Mouse (Mus musculus) ES-CJ7 (cell line): ENCODE measurements around the gene Col5a3.

Experiments
- DNase-seq: peaks from one replicate; pipeline ENCODE4 v3.0.0; 2011; ENCODE audit warnings: low read depth, low spot score

The Col5a3 gene

GRCm38 (mm10) chr9:20805706-20806105 is 9.2 kb downstream of the Col5a3 start:
- DNase-seq, result no peak

DNA sequence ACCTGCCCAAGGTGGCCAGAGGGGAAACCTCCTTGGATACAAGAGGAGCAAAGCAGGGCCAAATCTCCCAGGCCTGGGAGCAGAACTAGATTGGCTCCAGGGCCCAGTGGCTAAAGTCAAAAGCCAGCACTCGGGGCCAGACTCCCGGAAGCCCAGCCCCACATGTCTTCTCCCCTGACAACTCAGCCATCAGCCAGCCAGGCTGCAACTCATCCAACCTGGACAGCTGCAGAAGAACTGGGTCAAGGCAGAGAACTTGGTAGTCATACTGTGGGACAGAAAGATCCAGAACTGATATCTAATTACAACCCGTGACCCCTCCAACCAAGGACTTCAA is 9.7 kb downstream of the Col5a3 start:
- no peak for DNase-seq

DNA sequence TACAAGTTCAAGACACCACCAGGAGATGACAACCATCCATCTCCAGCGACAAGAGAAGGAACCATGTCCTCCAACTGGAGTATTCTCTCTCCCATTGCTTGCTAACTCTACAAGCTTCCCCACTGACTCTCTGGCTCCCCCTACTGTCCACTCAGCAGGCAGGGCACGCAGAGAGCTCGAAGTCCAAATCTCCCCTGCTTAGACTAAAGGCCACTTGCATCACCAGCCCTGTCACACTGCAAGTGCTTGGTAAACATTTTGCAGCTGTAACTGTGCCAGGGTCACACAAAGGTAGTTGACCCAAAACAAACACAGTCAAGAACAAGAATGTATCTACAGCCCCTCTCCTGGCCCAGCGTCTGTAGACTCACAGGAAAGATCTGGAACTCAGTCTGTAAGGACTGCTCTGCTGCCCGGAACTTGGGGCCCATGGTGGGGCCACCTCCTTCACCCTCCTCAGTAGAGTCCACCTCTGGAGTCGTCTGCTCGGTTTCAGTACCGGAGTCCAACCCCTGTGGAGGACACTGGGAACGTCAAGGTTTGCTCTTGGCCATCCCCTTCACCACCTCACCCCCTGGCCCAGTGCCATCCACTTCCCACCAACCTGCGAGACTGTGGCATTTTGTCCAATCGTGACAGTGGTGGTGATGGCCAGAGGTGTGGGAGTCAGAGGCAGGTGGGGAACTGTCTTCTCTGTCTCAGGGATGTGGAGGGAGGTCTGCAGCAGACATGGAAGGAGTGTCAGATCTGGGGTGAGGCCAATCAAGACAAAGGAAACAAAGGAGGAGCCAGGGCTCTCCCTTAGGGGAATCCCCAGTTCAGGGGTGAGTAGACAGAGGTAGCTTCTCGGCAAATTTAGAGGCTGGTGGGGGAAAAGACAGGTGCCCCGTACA is 10.4 kb downstream of the Col5a3 start:
- peak; percentile 59 for DNase-seq

DNA sequence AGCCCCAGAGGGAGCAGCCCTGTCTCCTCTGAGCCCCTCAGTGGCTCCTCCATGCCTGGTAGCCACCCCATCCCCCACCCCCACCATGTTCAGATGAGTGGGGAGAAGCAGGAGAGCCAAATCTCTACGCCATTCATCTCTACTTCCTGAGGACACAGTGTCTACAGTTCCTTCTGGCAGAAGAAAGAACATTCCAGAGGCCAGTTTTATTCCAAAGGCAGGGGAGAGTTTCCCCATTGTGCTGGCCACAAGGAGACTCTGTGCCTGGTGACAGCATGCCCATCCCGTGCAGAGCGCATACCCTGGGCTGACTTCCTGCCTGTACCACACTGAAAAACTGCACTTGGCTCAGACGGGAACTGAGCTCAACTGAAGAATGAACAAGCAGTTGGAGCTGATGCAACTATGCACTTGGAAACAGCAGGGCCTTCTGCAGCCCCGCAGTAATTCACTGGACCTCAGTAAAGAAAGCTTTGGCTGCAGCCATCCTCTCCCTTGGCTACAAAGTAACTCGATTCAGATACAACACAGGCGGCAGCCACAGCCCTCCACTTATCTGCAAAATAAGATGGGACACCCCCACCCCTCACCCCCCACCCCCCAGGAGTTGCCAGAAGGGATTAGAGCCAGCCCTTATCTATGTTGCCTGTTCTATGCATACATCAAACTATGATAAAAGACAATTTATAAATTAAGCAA is 20.6 kb downstream of the Col5a3 start:
- DNase-seq, result no peak

DNA sequence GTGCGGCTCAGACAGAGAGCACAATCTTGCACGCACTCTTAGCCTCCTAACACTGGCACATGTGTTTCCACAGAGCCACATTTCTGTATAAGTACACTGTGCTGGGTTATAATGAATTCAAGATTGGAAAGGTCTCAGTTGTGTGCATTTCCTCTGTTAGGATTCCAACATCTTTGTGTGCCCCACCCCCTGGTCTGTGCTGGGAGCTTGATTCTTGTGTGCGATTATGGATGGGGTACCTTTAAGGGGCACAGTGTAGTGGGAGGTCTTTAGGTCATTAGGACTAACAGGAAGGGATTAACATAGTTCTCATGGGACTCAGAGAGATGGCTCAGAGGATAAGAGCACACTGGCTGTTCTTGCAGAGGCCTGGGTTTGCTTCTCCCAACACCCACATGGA is 24.5 kb downstream of the Col5a3 start:
- DNase-seq, result no peak

DNA sequence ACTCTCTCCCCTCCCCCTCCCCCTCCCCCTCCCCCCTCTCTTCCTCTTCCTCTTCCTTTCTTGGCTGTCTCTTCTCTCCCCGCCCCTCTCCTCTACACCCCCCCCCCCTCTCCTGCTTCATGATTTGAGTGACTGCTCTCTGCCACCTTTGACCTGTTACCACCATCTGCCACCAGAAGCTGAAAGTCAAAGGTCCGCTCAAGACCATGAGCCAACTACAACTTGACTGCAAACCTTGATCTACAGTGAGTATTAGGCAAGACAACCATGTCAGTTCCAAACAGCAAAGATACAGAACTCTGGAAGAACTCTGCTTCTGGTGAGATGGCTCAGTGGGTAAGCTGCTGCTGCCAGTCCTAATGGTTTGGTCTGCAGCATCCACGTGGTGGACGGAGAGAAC is 25.2 kb downstream of the Col5a3 start:
- no peak for DNase-seq

- DNase-seq, result peak; percentile 47
Measured at GRCm38 (mm10) chr9:20787992-20788391, 26.9 kb downstream of the Col5a3 start.

GRCm38 (mm10) chr9:20785055-20785454 is 29.8 kb downstream of the Col5a3 start:
- DNase-seq, result no peak

DNA sequence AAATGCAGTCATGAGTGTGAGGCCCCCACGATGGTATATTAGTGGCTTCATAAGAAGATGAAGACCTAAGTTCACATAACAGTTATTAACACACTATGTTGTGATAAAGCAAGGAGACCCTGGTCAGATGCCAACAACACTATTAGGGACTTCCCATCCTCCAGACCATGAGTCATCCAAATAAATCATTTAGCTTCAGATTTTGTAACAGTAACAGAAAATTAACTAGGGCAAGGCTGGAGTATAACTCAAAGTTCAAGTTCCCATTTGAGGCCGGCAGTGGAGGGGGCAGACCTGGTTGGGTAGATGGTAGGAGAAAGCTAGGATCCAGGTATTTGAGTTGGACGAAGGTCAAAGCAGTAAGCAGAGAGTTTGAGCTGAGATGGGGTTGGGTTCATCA is 33.6 kb downstream of the Col5a3 start:
- no peak for DNase-seq

DNA sequence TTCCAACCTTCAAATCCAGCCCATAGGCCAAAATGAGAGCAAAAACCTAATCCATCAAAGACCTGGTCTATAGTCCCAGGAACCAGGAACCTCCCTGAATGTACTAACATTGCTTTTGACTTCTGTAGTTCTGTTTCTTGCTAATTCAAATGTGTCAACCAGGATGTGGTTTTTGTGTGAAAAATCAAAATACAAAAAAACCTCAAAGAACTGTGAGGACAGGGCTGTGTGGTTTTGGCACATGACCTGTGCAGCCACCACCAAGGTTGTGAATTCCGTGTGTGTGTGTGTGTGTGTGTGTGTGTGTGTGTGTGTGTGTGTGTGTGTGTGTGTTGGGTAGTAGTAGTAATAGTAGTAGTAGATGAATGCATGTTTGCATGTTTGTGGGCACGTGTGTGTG is 49.6 kb downstream of the Col5a3 start:
- no peak for DNase-seq

GRCm38 (mm10) chr9:20763099-20763498 is 51.8 kb downstream of the Col5a3 start:
- DNase-seq, result no peak

DNA sequence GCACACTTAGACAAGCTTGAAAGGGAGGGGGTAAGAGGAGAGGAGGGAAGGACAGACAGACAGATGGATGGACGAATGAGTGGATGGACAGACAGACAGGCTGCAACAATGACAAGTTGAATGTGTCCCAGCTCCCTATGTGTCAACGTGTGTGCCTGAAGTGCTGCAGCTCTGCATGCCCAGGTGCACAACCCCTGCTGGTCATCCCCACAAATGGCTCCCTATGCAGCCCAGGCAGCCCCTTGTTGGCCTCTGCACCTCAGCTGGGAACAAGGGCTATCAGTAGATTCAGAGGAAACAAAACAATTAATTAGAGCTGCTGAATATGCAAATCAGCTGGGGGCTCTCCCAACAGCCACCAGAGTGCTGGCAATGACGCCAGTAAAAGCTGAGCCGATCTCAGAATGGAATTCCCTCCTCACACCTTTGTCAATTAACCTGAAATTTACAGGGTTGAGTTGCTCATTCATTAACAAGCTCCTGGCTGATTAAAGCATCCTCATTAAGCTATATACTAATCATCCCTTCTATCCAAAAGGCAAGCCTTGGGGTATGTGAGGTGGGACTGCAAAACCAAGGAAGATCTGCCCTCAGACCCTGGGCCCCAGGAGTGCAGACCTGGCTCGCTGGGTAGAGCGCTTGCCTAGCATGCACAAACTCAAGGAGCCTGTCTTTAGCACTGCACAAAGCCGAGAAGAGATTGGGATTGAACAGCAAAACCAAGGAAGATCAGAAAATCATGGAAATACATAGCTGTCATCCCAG is 52.5 kb downstream of the Col5a3 start:
- DNase-seq, result no peak

GRCm38 (mm10) chr9:20761388-20761787 is 53.5 kb downstream of the Col5a3 start:
- DNase-seq, result no peak

DNA sequence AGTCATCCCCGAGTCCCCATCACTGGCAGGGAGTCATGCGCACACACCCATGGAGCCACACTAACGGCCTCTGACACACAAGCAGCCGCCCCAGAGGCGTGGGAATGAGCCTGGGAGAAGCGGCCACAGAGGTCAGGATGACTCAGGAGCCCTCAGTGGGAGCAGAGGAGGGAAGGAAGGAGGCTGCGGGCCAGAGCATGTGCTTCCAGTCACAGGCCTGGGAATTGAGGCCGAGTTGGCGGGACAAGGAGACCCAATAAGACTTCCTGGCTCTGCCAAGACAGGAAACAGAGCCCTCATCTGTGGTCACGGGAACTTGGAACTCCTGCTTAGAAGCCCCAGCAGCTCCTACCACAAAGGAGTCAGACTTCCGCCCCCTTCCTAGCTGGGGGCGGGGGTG is 54.1 kb downstream of the Col5a3 start:
- peak; percentile 40 for DNase-seq

DNA sequence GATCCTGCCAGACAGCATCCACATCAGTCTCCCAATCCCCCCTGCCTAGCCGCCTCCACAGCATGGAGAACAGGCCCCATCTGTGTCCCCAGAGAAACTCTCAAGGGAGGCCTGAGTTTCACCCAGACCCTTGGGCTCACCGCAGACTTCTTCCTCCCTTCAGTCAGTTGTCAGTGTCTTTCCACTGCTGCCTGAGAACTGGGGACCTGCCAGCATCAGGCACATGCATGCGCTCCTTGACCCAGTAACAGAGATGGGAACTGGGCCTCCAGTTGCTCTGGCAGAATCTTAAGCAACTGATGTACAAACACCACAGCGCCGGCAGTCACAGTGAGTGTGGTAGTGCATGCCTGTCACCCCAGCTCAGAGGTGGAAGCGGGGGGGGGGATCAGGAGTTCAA is 56.0 kb downstream of the Col5a3 start:
- DNase-seq, result no peak

DNA sequence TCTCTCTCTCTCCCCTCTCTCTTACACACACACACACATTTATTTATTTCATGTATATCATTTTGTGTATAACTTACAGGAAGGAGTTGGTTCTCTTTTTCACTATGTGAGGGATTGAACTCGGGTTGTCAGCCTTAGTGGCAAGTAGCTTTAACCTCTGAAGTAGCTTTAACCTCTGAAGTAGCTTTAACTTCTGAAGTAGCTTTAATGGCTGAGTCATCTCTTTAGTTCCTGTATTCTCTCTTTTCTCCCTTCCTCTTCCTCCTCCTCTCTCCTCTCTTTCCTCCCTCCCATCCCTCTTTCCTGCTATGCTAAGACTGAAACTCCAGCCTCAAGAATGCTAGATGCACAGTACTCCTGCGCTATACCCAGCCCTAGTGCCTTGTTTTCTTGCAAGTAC is 56.6 kb downstream of the Col5a3 start:
- DNase-seq, result no peak

GRCm38 (mm10) chr9:20757087-20757955 is 57.5 kb downstream of the Col5a3 start:
- peak; percentile 89 for DNase-seq

- DNase-seq, result no peak
Measured at GRCm38 (mm10) chr9:20756081-20756700, 58.7 kb downstream of the Col5a3 start.

GRCm38 (mm10) chr9:20754335-20754734 is 60.5 kb downstream of the Col5a3 start:
- DNase-seq, result no peak

DNA sequence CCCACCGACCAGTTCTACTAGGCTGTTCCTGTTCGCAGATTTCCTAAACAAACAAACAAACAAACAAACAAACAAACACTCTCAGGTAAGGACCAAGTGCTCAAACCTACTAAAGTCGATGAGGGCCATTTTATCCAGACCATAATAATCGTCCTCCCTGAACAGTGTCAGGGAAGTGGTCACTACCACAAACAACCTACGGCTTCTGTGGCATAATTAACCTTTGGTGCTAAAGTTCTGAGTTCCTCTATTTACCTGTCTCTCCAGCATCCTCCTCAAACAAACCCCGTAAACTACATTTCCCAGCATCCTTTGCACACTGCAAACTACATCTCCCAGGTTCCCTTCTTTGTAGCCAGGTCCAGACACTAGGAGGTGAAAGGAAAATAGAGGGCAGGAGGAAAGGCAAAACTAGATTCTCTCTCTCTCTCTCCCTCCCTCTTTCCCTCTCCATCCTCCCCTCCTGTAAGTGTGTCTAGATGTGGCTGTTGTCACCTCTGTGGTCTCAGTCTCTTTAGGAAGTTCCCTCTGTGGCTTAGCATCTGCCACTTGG is 63.3 kb downstream of the Col5a3 start:
- DNase-seq, result peak; percentile 72

- no peak for DNase-seq
Measured at GRCm38 (mm10) chr9:20749213-20749612, 65.7 kb downstream of the Col5a3 start.
